ENCODE assay signal across 26 mouse cellular contexts in genomic region chr2:24468430-24468829, GRCm38 (mm10). TPM values are rescaled to one million over a fixed set of nuclear protein-coding genes. Genes with fewer than 3 reads are reported as not detected.
DNase-seq lines count a peak whose midpoint lies in the region; ATAC-seq and TF ChIP-seq lines count a peak whose summit lies in the region.
"Had no signal": no experiment of that assay in that cellular context is flagged by ENCODE, and none has a peak within 500 bp of the region (broad histone marks: within the 10 kb centered on the region; RNA-seq: fewer than 3 reads in every experiment).

No protein-coding gene starts in this region.

- H3K4me1 ChIP-seq in hindbrain, embryonic 14.5 days (replicated peaks; ENCODE audit: control insufficient read depth, insufficient read depth, low read length), result peaks cover 4% of the 10 kb centered on the region; the same call in 1 of the 2 replicates
- H3K4me1 ChIP-seq in hindbrain, embryonic 10.5 days (replicated peaks), result peaks cover 7% of the 10 kb centered on the region
- peaks cover 47% of the 10 kb centered on the region for H3K4me1 ChIP-seq in kidney, embryonic 15.5 days
- 0 out of 2 replicates have a peak, but pooled peaks cover 7% of the 10 kb centered on the region for H3K4me1 ChIP-seq in neural tube, embryonic 12.5 days
- H3K4me1 ChIP-seq in stomach, postnatal 0 days (replicated peaks; ENCODE audit: control insufficient read depth, insufficient read depth), result no peaks in the 10 kb centered on the region
- H3K4me1 ChIP-seq: heart, embryonic 13.5 days; limb, embryonic 13.5 days; liver, embryonic 12.5 days had no signal

- no peak overlapping the region for H3K9ac ChIP-seq in hindbrain, embryonic 14.5 days
- no peak overlapping the region for H3K9ac ChIP-seq in kidney, embryonic 15.5 days
- H3K9ac ChIP-seq in neural tube, embryonic 12.5 days, result no peak overlapping the region
- H3K9ac ChIP-seq in stomach, postnatal 0 days (ENCODE audit: low read length), result no peak overlapping the region
- H3K9ac ChIP-seq: heart, embryonic 13.5 days; limb, embryonic 13.5 days; liver, embryonic 12.5 days; lung, embryonic 14.5 days; midbrain, embryonic 13.5 days had no signal

- no peak overlapping the region for H3K27ac ChIP-seq in hindbrain, embryonic 14.5 days
- no peak overlapping the region for H3K27ac ChIP-seq in hindbrain, embryonic 10.5 days
- H3K27ac ChIP-seq in kidney, embryonic 15.5 days, result peak overlapping the region; percentile 72
- H3K27ac ChIP-seq in neural tube, embryonic 12.5 days, result no peak overlapping the region
- H3K27ac ChIP-seq in stomach, postnatal 0 days (replicated peaks), result no peak overlapping the region
- H3K27ac ChIP-seq: embryonic facial prominence, embryonic 10.5 days; heart, adult 2 months; heart, embryonic 13.5 days; limb, embryonic 13.5 days; liver, embryonic 12.5 days; midbrain, embryonic 13.5 days had no signal

- peak overlapping the region; percentile 21 for H3K4me2 ChIP-seq in hindbrain, embryonic 14.5 days (replicated peaks)
- 0 out of 2 replicates have a peak overlapping the region, but pooled peaks have one; percentile 3 for H3K4me2 ChIP-seq in kidney, embryonic 15.5 days
- peak overlapping the region; percentile 38 for H3K4me2 ChIP-seq in neural tube, embryonic 12.5 days (replicated peaks)
- H3K4me2 ChIP-seq in stomach, postnatal 0 days (replicated peaks; ENCODE audit: low read depth), result no peak overlapping the region
- H3K4me2 ChIP-seq: heart, embryonic 13.5 days; limb, embryonic 13.5 days; liver, embryonic 12.5 days; lung, embryonic 14.5 days; midbrain, embryonic 13.5 days had no signal

- H3K9me3 ChIP-seq in hindbrain, embryonic 14.5 days (ENCODE audit: control insufficient read depth, low read length), result no peaks in the 10 kb centered on the region
- no peaks in the 10 kb centered on the region for H3K9me3 ChIP-seq in hindbrain, embryonic 10.5 days
- no peaks in the 10 kb centered on the region for H3K9me3 ChIP-seq in kidney, embryonic 15.5 days (replicated peaks)
- no peaks in the 10 kb centered on the region for H3K9me3 ChIP-seq in neural tube, embryonic 12.5 days
- no peaks in the 10 kb centered on the region for H3K9me3 ChIP-seq in stomach, postnatal 0 days (ENCODE audit: control insufficient read depth, low read length)
- H3K9me3 ChIP-seq: embryonic facial prominence, embryonic 10.5 days; heart, embryonic 13.5 days; limb, embryonic 13.5 days; liver, embryonic 12.5 days; midbrain, embryonic 13.5 days had no signal

- no peak for DNase-seq in hindbrain, embryonic 14.5 days (ENCODE audit: low spot score)
- DNase-seq in hindbrain, embryonic 10.5 days (ENCODE audit: low spot score), result no peak
- DNase-seq in kidney, postnatal 14 days, result no peak
- DNase-seq in neural tube, embryonic 10.5 days (ENCODE audit: extremely low spot score, low spot score), result no peak
- no peak for DNase-seq in stomach, postnatal 0 days (ENCODE audit: low spot score)
- DNase-seq: adrenal gland, adult 2 months; cerebellum, adult 11 months; cerebellum, postnatal 10 days; gastrocnemius, postnatal 25 days; heart, adult 2 months; kidney, postnatal 4 days; lung, embryonic 14.5 days had no signal

- H3K27me3 ChIP-seq in hindbrain, embryonic 14.5 days (ENCODE audit: control insufficient read depth, insufficient read depth, low read length), result peaks cover 41% of the 10 kb centered on the region
- peaks cover 57% of the 10 kb centered on the region for H3K27me3 ChIP-seq in hindbrain, embryonic 10.5 days (ENCODE audit: insufficient read depth, poor library complexity, severe bottlenecking)
- H3K27me3 ChIP-seq in kidney, embryonic 15.5 days, result peaks cover 4% of the 10 kb centered on the region; the same call in 1 of the 2 replicates
- H3K27me3 ChIP-seq in neural tube, embryonic 12.5 days (replicated peaks), result peaks cover 15% of the 10 kb centered on the region; the same call in 1 of the 2 replicates
- no peaks in the 10 kb centered on the region for H3K27me3 ChIP-seq in stomach, postnatal 0 days (ENCODE audit: control insufficient read depth, insufficient read depth, low read length)

- ATAC-seq in hindbrain, embryonic 14.5 days (ENCODE audit: low FRiP score), result no peak
- ATAC-seq in kidney, embryonic 15.5 days (replicated peaks; ENCODE audit: low FRiP score), result no peak
- ATAC-seq in neural tube, embryonic 12.5 days (ENCODE audit: low FRiP score, low read depth), result no peak
- ATAC-seq in stomach, postnatal 0 days (ENCODE audit: low FRiP score, low TSS enrichment), result 0 out of 2 replicates have a peak, but pooled peaks have one; percentile 30
- ATAC-seq in monocyte, adult 5-6 weeks (replicated peaks; ENCODE audit: insufficient number of reproducible peaks, low FRiP score, low TSS enrichment, poor library complexity, severe bottlenecking), result no peak
- ATAC-seq: CD4-positive, CD25-positive, alpha-beta regulatory T cell, adult 4 months; forebrain, embryonic 16.5 days; liver, embryonic 12.5 days; midbrain, embryonic 13.5 days had no signal

- no peaks in the 10 kb centered on the region for H3K36me3 ChIP-seq in hindbrain, embryonic 14.5 days (replicated peaks; ENCODE audit: control insufficient read depth, insufficient read depth)
- H3K36me3 ChIP-seq in hindbrain, embryonic 10.5 days, result no peaks in the 10 kb centered on the region
- H3K36me3 ChIP-seq in kidney, embryonic 15.5 days, result 0 out of 2 replicates have a peak, but pooled peaks cover 4% of the 10 kb centered on the region
- H3K36me3 ChIP-seq in neural tube, embryonic 12.5 days, result no peaks in the 10 kb centered on the region
- H3K36me3 ChIP-seq in stomach, postnatal 0 days (ENCODE audit: control insufficient read depth, insufficient read depth, low read length), result no peaks in the 10 kb centered on the region
- H3K36me3 ChIP-seq: embryonic facial prominence, embryonic 10.5 days; heart, embryonic 13.5 days; limb, embryonic 13.5 days; liver, embryonic 12.5 days; midbrain, embryonic 13.5 days had no signal

- H3K4me3 ChIP-seq in hindbrain, embryonic 14.5 days (replicated peaks; ENCODE audit: low read length), result no peak overlapping the region
- no peak overlapping the region for H3K4me3 ChIP-seq in hindbrain, embryonic 10.5 days
- no peak overlapping the region for H3K4me3 ChIP-seq in kidney, embryonic 15.5 days (replicated peaks)
- H3K4me3 ChIP-seq in neural tube, embryonic 12.5 days, result no peak overlapping the region
- no peak overlapping the region for H3K4me3 ChIP-seq in stomach, postnatal 0 days (ENCODE audit: low read depth, low read length)
- H3K4me3 ChIP-seq: embryonic facial prominence, embryonic 10.5 days; heart, adult 2 months; heart, embryonic 13.5 days; limb, embryonic 13.5 days; liver, embryonic 12.5 days; midbrain, embryonic 13.5 days had no signal

- TF ChIP-seq CTCF in stomach, postnatal 0 days (IDR thresholded peaks at IDR 0.05; ENCODE audit: low read depth), result no peak

- no peak for TF ChIP-seq EP300 in stomach, postnatal 0 days (optimal IDR thresholded peaks at IDR 0.05)

- WGBS in hindbrain, embryonic 14.5 days, result 42% methylated on average over 1 of the region's 1 CpGs
- 72% methylated on average over 1 of the region's 1 CpGs for WGBS in hindbrain, embryonic 10.5 days
- 39% methylated on average over 1 of the region's 1 CpGs for WGBS in kidney, embryonic 15.5 days
- WGBS in neural tube, embryonic 12.5 days, result 50% methylated on average over 1 of the region's 1 CpGs
- 50% methylated on average over 1 of the region's 1 CpGs for WGBS in stomach, postnatal 0 days

RNA-seq across cellular contexts. Expression of gene Pax8, which starts 7.0 kb away (rescaled TPM):
- polyA plus RNA-seq in hindbrain, embryonic 14.5 days (2014; fragmentation: Nextera tagmentation; extraction: Ambion mirVana), result 24.5 and 33.0 TPM in 2 replicates
- 10.2 and 23.7 TPM in 2 replicates for polyA plus RNA-seq in hindbrain, embryonic 10.5 days (2016; fragmentation: Nextera tagmentation; extraction: Ambion mirVana)
- 127 and 129 TPM in 2 replicates for polyA plus RNA-seq in kidney, embryonic 15.5 days (2015; fragmentation: Nextera tagmentation; extraction: Ambion mirVana)
- polyA plus RNA-seq in neural tube, embryonic 12.5 days (2016; fragmentation: Nextera tagmentation; extraction: Ambion mirVana), result 50.0 and 56.2 TPM in 2 replicates
- polyA plus RNA-seq in stomach, postnatal 0 days (2015; fragmentation: Nextera tagmentation; extraction: Ambion mirVana), result 0.08 and 0.15 TPM in 2 replicates
- total RNA-seq in monocyte, adult 5-6 weeks (2017), result not detected in 3 replicates
- total RNA-seq: adrenal gland, adult 2 months; gastrocnemius, postnatal 25 days; heart, adult 2 months; heart, postnatal 25 days; left cerebral cortex, postnatal 25 days; neutrophil, adult 5-6 weeks had no signal
- polyA plus RNA-seq: adrenal gland, adult 2 months; CD4-positive, CD25-positive, alpha-beta regulatory T cell, adult 4 months; cortical plate, adult 2 months; heart, adult 2 months; limb, embryonic 13.5 days; liver, embryonic 12.5 days; lung, embryonic 14.5 days had no signal
